Mouse (Mus musculus): Measurements from ENCODE around the gene Tescl. TPM values are rescaled to one million over a fixed set of nuclear protein-coding genes. Genes with fewer than 3 reads are reported as not detected.

Gene Tescl
- polyA plus RNA-seq, 1 experiment from 2014 or later: not detected

DNA sequence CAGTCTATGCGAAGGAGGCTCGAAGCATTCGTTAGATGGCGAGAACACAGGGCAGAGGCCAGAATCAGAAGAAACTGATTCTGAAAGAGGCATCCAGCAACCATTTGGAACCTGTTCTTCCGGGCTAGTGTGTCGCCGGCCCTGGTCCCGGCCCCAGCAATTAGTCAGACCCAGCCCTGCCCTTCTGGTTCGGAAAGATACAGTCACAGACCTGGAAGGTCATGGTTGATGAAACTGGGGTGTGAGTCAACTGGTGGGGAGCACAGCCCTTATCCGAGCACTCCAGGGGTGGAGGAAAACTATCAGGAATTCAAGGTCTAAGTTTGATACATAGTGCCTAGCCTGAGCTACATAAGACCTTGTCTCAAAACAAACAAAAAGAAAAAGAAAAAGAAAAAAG is 22.3 kb upstream of the Tescl start:
- H3K27me3 ChIP-seq: 0 out of 2 replicates have a peak, but pooled peaks cover 7% of the 10 kb centered on the region
- peaks cover 10% of the 10 kb centered on the region; the same call in 1 of the 2 replicates for H3K9me3 ChIP-seq
- no peak overlapping the region for H3K4me2 ChIP-seq
- no peak overlapping the region for H3K9ac ChIP-seq
- ATAC-seq (ENCODE audit: low FRiP score): no peak
- no peaks in the 10 kb centered on the region for H3K36me3 ChIP-seq (replicated peaks)
- no peak overlapping the region for H3K27ac ChIP-seq
- no peaks in the 10 kb centered on the region for H3K4me1 ChIP-seq
- WGBS: 80% methylated on average over 10 of the region's 10 CpGs
- no peak overlapping the region for H3K4me3 ChIP-seq (replicated peaks)

- no peak overlapping the region for H3K4me3 ChIP-seq (replicated peaks)
- no peak for ATAC-seq (ENCODE audit: low FRiP score)
- H3K9me3 ChIP-seq: peaks cover 10% of the 10 kb centered on the region; the same call in 1 of the 2 replicates
- H3K27me3 ChIP-seq: 0 out of 2 replicates have a peak, but pooled peaks cover 7% of the 10 kb centered on the region
- no peak overlapping the region for H3K4me2 ChIP-seq
- H3K4me1 ChIP-seq: no peaks in the 10 kb centered on the region
- no peaks in the 10 kb centered on the region for H3K36me3 ChIP-seq (replicated peaks)
- no peak overlapping the region for H3K9ac ChIP-seq
- no peak overlapping the region for H3K27ac ChIP-seq
- WGBS: 88% methylated on average over 6 of the region's 6 CpGs
Measured at GRCm38 (mm10) chr7:24355646-24356045, 21.9 kb upstream of the Tescl start.

DNA sequence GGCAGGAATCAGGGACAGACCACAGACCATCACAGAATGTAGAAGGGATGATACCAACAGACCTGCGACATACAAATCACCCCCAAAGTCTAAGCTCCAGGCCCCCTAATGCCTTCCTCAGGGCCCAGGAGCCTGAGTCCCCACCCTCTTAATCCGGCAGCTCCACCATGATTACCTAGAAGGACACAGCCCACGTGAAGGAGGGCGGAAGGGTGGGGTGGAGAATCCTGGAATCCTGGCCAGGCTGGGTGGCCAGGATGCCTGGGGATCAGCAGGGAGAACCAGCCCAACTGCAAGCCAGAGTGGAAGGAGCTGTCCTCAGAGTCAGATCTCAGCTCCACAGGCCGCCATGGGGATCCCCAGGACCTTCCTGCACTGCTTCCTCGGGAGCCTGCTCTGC is 15.2 kb upstream of the Tescl start, which contains the start of gene Lypd5:
Lypd5 (plus strand) TSS at position 301 of the 400 bp plus-strand sequence.
- 48% methylated on average over 6 of the region's 6 CpGs for WGBS

GRCm38 (mm10) chr7:24346444-24346843 is 12.7 kb upstream of the Tescl start:
- Histone ChIP-seq H3K9me3 (0 out of 2 replicates have a peak, but pooled peaks cover under 1% of the 10 kb centered on the region), H3K27ac (no peak overlapping the region), H3K27me3 (peaks cover 4% of the 10 kb centered on the region; the same call in 1 of the 2 replicates), H3K4me2 (no peak overlapping the region), H3K36me3 (replicated peaks) (no peaks in the 10 kb centered on the region), H3K9ac (no peak overlapping the region), H3K4me3 (replicated peaks) (no peak overlapping the region), H3K4me1 (no peaks in the 10 kb centered on the region)
- WGBS: 76% methylated on average over 5 of the region's 5 CpGs
- ATAC-seq (ENCODE audit: low FRiP score): no peak

More for the DNA sequence above, 15.2 kb upstream of the Tescl start, which contains the start of gene Lypd5:
- Histone ChIP-seq H3K36me3 (replicated peaks) (no peaks in the 10 kb centered on the region), H3K27me3 (peaks cover 11% of the 10 kb centered on the region; the same call in 1 of the 2 replicates), H3K9me3 (0 out of 2 replicates have a peak, but pooled peaks cover 6% of the 10 kb centered on the region), H3K4me2 (no peak within 1 kb of the TSS), H3K4me3 (replicated peaks) (no peak within 1 kb of the TSS), H3K27ac (no peak within 1 kb of the TSS), H3K9ac (no peak within 1 kb of the TSS), H3K4me1 (no peaks in the 10 kb centered on the region)
- ATAC-seq (ENCODE audit: low FRiP score): no peak

DNA sequence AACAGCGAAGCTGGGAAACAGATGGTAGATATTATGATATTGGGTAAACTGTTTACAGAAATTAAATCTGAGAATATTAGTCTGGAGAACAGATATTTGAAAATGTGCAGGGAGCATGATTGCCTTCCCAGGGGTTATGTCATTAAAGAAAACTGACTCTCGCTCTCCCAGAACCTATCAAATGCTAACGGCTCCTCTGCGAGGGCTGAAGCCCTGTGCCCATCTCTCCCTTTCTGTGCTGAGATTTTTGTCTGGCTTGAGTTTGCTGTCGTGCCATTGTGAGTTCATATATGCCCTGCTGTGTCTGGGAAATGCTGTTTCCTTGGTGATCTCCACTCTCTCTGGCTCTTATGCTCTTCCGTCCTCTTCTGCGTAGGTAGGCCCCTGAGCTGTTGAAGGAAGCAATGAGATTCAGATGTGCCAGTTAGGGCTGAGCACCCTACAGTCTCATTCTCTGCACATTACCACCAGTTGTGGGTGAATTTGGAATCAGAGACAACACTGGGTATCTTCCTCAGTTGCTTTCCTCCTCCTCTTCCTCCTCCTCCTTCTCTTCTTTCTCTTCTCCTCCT is 10.1 kb upstream of the Tescl start:
- Histone ChIP-seq H3K27me3 (peaks cover 4% of the 10 kb centered on the region; the same call in 1 of the 2 replicates), H3K36me3 (replicated peaks) (no peaks in the 10 kb centered on the region), H3K4me2 (no peak overlapping the region), H3K4me1 (no peaks in the 10 kb centered on the region), H3K9ac (no peak overlapping the region), H3K9me3 (0 out of 2 replicates have a peak, but pooled peaks cover 4% of the 10 kb centered on the region), H3K27ac (no peak overlapping the region), H3K4me3 (replicated peaks) (no peak overlapping the region)
- no peak for ATAC-seq (ENCODE audit: low FRiP score)
- WGBS: 77% methylated on average over 7 of the region's 7 CpGs

GRCm38 (mm10) chr7:24338241-24338640 is 4.5 kb upstream of the Tescl start:
- H3K4me1 ChIP-seq: no peaks in the 10 kb centered on the region
- no peaks in the 10 kb centered on the region for H3K36me3 ChIP-seq (replicated peaks)
- peaks cover 16% of the 10 kb centered on the region for H3K27me3 ChIP-seq
- no peak overlapping the region for H3K4me2 ChIP-seq
- H3K27ac ChIP-seq: no peak overlapping the region
- ATAC-seq (ENCODE audit: low FRiP score): no peak
- WGBS: 52% methylated on average over 2 of the region's 2 CpGs
- no peak overlapping the region for H3K9ac ChIP-seq
- 0 out of 2 replicates have a peak, but pooled peaks cover 4% of the 10 kb centered on the region for H3K9me3 ChIP-seq
- H3K4me3 ChIP-seq (replicated peaks): no peak overlapping the region

DNA sequence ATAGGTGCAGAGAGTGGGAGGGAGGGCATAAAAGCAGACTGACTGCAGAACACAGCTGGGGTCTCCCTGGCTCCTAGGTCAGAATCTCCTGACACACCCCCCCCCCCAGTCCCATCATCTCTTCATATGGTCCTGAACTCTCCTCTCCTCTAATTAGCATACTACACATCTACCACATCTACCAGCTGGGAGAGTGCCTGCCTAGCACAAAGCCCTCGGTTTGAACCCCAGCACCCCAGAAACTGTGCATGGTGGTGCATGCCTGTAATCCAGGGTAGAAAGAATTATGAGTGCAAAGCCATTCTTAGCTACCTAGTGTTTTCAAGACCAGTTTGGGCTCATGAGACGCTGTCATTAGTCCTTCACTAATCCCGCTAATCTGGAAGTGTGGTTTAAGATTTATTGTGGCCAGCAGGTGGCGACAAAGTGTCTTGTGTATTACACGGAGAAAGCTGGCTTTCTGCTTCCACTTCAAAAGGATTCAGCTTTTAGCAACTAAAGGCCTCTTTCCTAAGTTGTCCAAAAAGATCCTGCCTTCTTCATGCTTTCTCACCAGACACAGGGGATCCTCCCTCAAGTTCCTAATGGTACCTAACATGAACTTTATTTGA is 2.1 kb upstream of the Tescl start:
- Histone ChIP-seq H3K4me3 (replicated peaks) (no peak overlapping the region), H3K9ac (no peak overlapping the region), H3K36me3 (replicated peaks) (no peaks in the 10 kb centered on the region), H3K27me3 (peaks cover 24% of the 10 kb centered on the region), H3K4me2 (no peak overlapping the region), H3K27ac (no peak overlapping the region), H3K9me3 (0 out of 2 replicates have a peak, but pooled peaks cover 4% of the 10 kb centered on the region), H3K4me1 (no peaks in the 10 kb centered on the region)
- WGBS: 13% methylated on average over 5 of the region's 5 CpGs
- ATAC-seq (ENCODE audit: low FRiP score): 0 out of 2 replicates have a peak, but pooled peaks have one; percentile 20

DNA sequence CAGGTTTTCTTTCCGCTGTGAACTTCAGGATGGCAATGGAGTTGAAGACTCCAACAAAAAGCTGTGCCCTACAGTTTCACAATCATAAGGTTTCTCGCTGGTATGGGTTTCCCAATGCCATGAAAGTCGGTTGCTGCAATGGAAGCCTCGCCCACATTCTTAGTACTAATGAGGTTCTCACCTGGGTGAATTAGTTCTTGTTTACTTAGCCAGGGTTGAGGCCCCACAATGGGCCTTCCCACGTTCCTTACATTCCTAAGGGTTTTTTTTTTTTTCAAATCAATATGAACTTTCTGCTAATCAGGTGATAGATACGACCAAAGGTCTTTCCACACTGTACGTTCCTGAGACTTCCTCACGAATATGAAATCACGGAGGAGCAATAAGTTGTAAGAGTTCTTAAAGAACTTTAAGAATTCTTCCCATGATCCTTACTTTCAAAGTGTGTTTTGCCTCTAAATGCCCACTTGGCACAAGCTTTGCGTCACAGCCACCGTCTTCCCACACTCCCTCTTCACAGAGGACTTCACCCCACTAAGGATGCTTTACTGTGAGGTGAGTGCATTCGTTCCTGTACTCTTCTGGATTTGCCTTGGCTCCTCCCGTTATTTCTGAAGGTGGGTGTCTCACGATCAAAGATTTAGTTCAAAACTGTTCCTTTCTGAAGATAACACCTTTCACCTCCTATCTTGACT is 6.3 kb downstream of the Tescl start:
- Histone ChIP-seq H3K27ac (no peak overlapping the region), H3K4me2 (no peak overlapping the region), H3K27me3 (0 out of 2 replicates have a peak, but pooled peaks cover 9% of the 10 kb centered on the region), H3K36me3 (replicated peaks) (no peaks in the 10 kb centered on the region), H3K4me1 (peaks cover 8% of the 10 kb centered on the region), H3K9ac (no peak overlapping the region), H3K4me3 (replicated peaks) (no peak overlapping the region), H3K9me3 (peaks cover 13% of the 10 kb centered on the region)
- 92% methylated on average over 14 of the region's 14 CpGs for WGBS
- ATAC-seq (ENCODE audit: low FRiP score): no peak

GRCm38 (mm10) chr7:24326273-24327135 is 7.2 kb downstream of the Tescl start:
- no peaks in the 10 kb centered on the region for H3K36me3 ChIP-seq (replicated peaks)
- H3K27ac ChIP-seq: peak overlapping the region; percentile 56; the same call in 1 of the 2 replicates
- H3K9ac ChIP-seq: peak overlapping the region; percentile 44
- H3K4me2 ChIP-seq: peak overlapping the region; percentile 56
- peak; percentile 82; the same call in 1 of the 2 replicates for ATAC-seq (ENCODE audit: low FRiP score)
- H3K9me3 ChIP-seq: peaks cover 13% of the 10 kb centered on the region
- WGBS: 42% methylated on average over 20 of the region's 20 CpGs
- peak overlapping the region; percentile 33 for H3K4me3 ChIP-seq (replicated peaks)
- 0 out of 2 replicates have a peak, but pooled peaks cover 9% of the 10 kb centered on the region for H3K27me3 ChIP-seq
- H3K4me1 ChIP-seq: peaks cover 8% of the 10 kb centered on the region

- 7% methylated on average over 13 of the region's 13 CpGs for WGBS
- ATAC-seq (ENCODE audit: low FRiP score): peak; percentile 83; the same call in 1 of the 2 replicates
- H3K4me3 ChIP-seq (replicated peaks): peak overlapping the region; percentile 33
- peak overlapping the region; percentile 56; the same call in 1 of the 2 replicates for H3K27ac ChIP-seq
- peak overlapping the region; percentile 56 for H3K4me2 ChIP-seq
- peak overlapping the region; percentile 44 for H3K9ac ChIP-seq
- H3K36me3 ChIP-seq (replicated peaks): no peaks in the 10 kb centered on the region
- H3K4me1 ChIP-seq: peaks cover 8% of the 10 kb centered on the region
- peaks cover 13% of the 10 kb centered on the region for H3K9me3 ChIP-seq
- 0 out of 2 replicates have a peak, but pooled peaks cover 9% of the 10 kb centered on the region for H3K27me3 ChIP-seq
Measured at GRCm38 (mm10) chr7:24325675-24326128, 8.0 kb downstream of the Tescl start.

GRCm38 (mm10) chr7:24325197-24325596 is 8.5 kb downstream of the Tescl start:
- H3K36me3 ChIP-seq (replicated peaks): no peaks in the 10 kb centered on the region
- 0 out of 2 replicates have a peak, but pooled peaks cover 9% of the 10 kb centered on the region for H3K27me3 ChIP-seq
- peaks cover 13% of the 10 kb centered on the region for H3K9me3 ChIP-seq
- no peak for ATAC-seq (ENCODE audit: low FRiP score)
- H3K27ac ChIP-seq: no peak overlapping the region
- H3K9ac ChIP-seq: no peak overlapping the region
- H3K4me2 ChIP-seq: peak overlapping the region; percentile 56; the same call in 1 of the 2 replicates
- 86% methylated on average over 6 of the region's 6 CpGs for WGBS
- H3K4me1 ChIP-seq: peaks cover 8% of the 10 kb centered on the region
- no peak overlapping the region for H3K4me3 ChIP-seq (replicated peaks)

Data from forebrain, embryonic 12.5 days (tissue).